In genomic region chr10:9786461-9786860, GRCm38 (mm10) we compare ENCODE assay signal across 18 mouse cellular contexts.
"Had no signal": no experiment of that assay in that cellular context is flagged by ENCODE, and none has a peak within 500 bp of the region (broad histone marks: within the 10 kb centered on the region; RNA-seq: fewer than 3 reads in every experiment).

No protein-coding gene starts in this region.

- H3K4me2 ChIP-seq: limb, embryonic 12.5 days; limb, embryonic 15.5 days; liver, embryonic 11.5 days; lung, embryonic 15.5 days; midbrain, embryonic 12.5 days; neural tube, embryonic 13.5 days had no signal

- H3K27ac ChIP-seq: kidney, postnatal 0 days; limb, embryonic 12.5 days; limb, embryonic 15.5 days; liver, embryonic 14.5 days; lung, embryonic 15.5 days; midbrain, embryonic 12.5 days; neural tube, embryonic 13.5 days had no signal

- H3K36me3 ChIP-seq: lung, embryonic 15.5 days had no signal

- H3K27me3 ChIP-seq: limb, embryonic 12.5 days; limb, embryonic 15.5 days; lung, embryonic 15.5 days; midbrain, embryonic 12.5 days; neural tube, embryonic 13.5 days had no signal

- DNase-seq: kidney, adult 2 months; kidney, postnatal 36 days; left cerebral cortex, postnatal 4 days; liver, postnatal 0 days; lung, postnatal 10 days; lung, postnatal 36 days; retina, postnatal 1 day; thymus, postnatal 36 days had no signal

- H3K9ac ChIP-seq: limb, embryonic 12.5 days; limb, embryonic 15.5 days; liver, embryonic 14.5 days; liver, postnatal 0 days; lung, embryonic 15.5 days; midbrain, embryonic 12.5 days; neural tube, embryonic 13.5 days had no signal

- ATAC-seq: liver, postnatal 0 days; midbrain, embryonic 16.5 days had no signal

- H3K9me3 ChIP-seq: limb, embryonic 12.5 days; limb, embryonic 15.5 days; lung, embryonic 15.5 days; midbrain, embryonic 12.5 days; neural tube, embryonic 13.5 days had no signal

- H3K4me1 ChIP-seq: limb, embryonic 12.5 days; limb, embryonic 15.5 days; lung, embryonic 15.5 days; midbrain, embryonic 12.5 days; neural tube, embryonic 13.5 days had no signal

- H3K4me3 ChIP-seq: limb, embryonic 12.5 days; limb, embryonic 15.5 days; lung, embryonic 15.5 days; midbrain, embryonic 12.5 days; myocyte; neural tube, embryonic 13.5 days had no signal
